In genomic region chr2:90472701-90473100, GRCm38 (mm10) we compare ENCODE assay signal across 23 mouse cellular contexts.
DNase-seq lines count a peak whose midpoint lies in the region; ATAC-seq and TF ChIP-seq lines count a peak whose summit lies in the region.
"Had no signal": no experiment of that assay in that cellular context is flagged by ENCODE, and none has a peak within 500 bp of the region (broad histone marks: within the 10 kb centered on the region; RNA-seq: fewer than 3 reads in every experiment).

No protein-coding gene starts in this region.

- no peaks in the 10 kb centered on the region for H3K27me3 ChIP-seq in hindbrain, embryonic 12.5 days
- H3K27me3 ChIP-seq: embryonic facial prominence, embryonic 13.5 days; embryonic facial prominence, embryonic 15.5 days had no signal

- no peak for ATAC-seq in hindbrain, embryonic 12.5 days (ENCODE audit: low FRiP score)
- ATAC-seq: forebrain, embryonic 14.5 days; forebrain, embryonic 16.5 days had no signal

- no peaks in the 10 kb centered on the region for H3K9me3 ChIP-seq in hindbrain, embryonic 12.5 days (replicated peaks)
- H3K9me3 ChIP-seq: embryonic facial prominence, embryonic 13.5 days; embryonic facial prominence, embryonic 15.5 days; forebrain, embryonic 10.5 days; forebrain, embryonic 12.5 days had no signal

- H3K9ac ChIP-seq in hindbrain, embryonic 12.5 days: no peak overlapping the region
- H3K9ac ChIP-seq: embryonic facial prominence, embryonic 13.5 days; embryonic facial prominence, embryonic 15.5 days; forebrain, embryonic 12.5 days had no signal

- no peak overlapping the region for H3K4me2 ChIP-seq in hindbrain, embryonic 12.5 days (replicated peaks)
- H3K4me2 ChIP-seq: embryonic facial prominence, embryonic 13.5 days; embryonic facial prominence, embryonic 15.5 days; forebrain, embryonic 12.5 days had no signal

- peak overlapping the region; percentile 20; the same call in 1 of the 2 replicates for H3K27ac ChIP-seq in layer of hippocampus, adult 2 months
- peak overlapping the region; percentile 45; the same call in 1 of the 2 replicates for H3K27ac ChIP-seq in cortical plate, adult 2 months (ENCODE audit: insufficient read depth, low read length)
- H3K27ac ChIP-seq in hindbrain, embryonic 12.5 days: no peak overlapping the region
- H3K27ac ChIP-seq: embryonic facial prominence, embryonic 13.5 days; embryonic facial prominence, embryonic 15.5 days; forebrain, embryonic 10.5 days; forebrain, embryonic 12.5 days had no signal

- no peak for TF ChIP-seq CTCF in layer of hippocampus, adult 2 months (conservative IDR thresholded peaks at IDR 0.05)
- TF ChIP-seq CTCF in cortical plate, adult 2 months (IDR thresholded peaks at IDR 0.05; ENCODE audit: extremely low read depth, insufficient read depth, low read length): no peak

- WGBS in hindbrain, embryonic 12.5 days: 79% methylated on average over 4 of the region's 4 CpGs

- H3K36me3 ChIP-seq in hindbrain, embryonic 12.5 days: no peaks in the 10 kb centered on the region
- H3K36me3 ChIP-seq: embryonic facial prominence, embryonic 13.5 days; embryonic facial prominence, embryonic 15.5 days; forebrain, embryonic 10.5 days; forebrain, embryonic 12.5 days had no signal

- no peak for TF ChIP-seq POLR2A in cortical plate, adult 2 months (IDR thresholded peaks at IDR 0.05; ENCODE audit: extremely low read depth, insufficient read depth, low read length)

- peaks cover 5% of the 10 kb centered on the region for H3K4me1 ChIP-seq in cortical plate, adult 2 months (ENCODE audit: control insufficient read depth, insufficient read depth, low read length)
- H3K4me1 ChIP-seq in hindbrain, embryonic 12.5 days: peaks cover 5% of the 10 kb centered on the region; the same call in 1 of the 2 replicates

- no peak for DNase-seq in layer of hippocampus, adult 2 months (ENCODE audit: low spot score in 2 of 2)
- no peak for DNase-seq in layer of hippocampus, postnatal 25 days (ENCODE audit: extremely low spot score in 1 of 2, low spot score in 1 of 2)
- DNase-seq in brain, adult 2 months (ENCODE audit: low read depth, low spot score): peak; percentile 52
- DNase-seq in embryo, embryonic 10 days (ENCODE audit: low spot score): no peak
- DNase-seq: adrenal gland, adult 2 months; adrenal gland, postnatal 10 days; adrenal gland, postnatal 25 days; cerebellum, adult 11 months; cerebellum, adult 18-20 months; cerebellum, adult 8-10 months; cerebellum, adult 9-11 months; cerebellum, postnatal 14 days; cerebellum, postnatal 36 days; embryo, embryonic 11 days had no signal

- H3K4me3 ChIP-seq in layer of hippocampus, adult 2 months: no peak overlapping the region
- no peak overlapping the region for H3K4me3 ChIP-seq in cortical plate, adult 2 months (ENCODE audit: insufficient read depth, low read length)
- H3K4me3 ChIP-seq in hindbrain, embryonic 12.5 days: no peak overlapping the region
- H3K4me3 ChIP-seq: embryonic facial prominence, embryonic 13.5 days; embryonic facial prominence, embryonic 15.5 days; erythroblast, embryonic 14.5 days; forebrain, embryonic 10.5 days; forebrain, embryonic 12.5 days had no signal
